Mouse (Mus musculus) spleen, adult 2 months (tissue): ENCODE results near the gene Gins3.

ENCODE experiments used
- CTCF ChIP-seq: fragments of 200-500 bp; IDR thresholded peaks from 2 replicates; pipeline ENCODE4 v1.5.1; 2011; ENCODE audit warnings: mild to moderate bottlenecking, inconsistent platforms; ENCODE audit not compliant: insufficient read depth, insufficient read length, insufficient replicate concordance; ENCODE audit errors: extremely low read depth
- POLR2A ChIP-seq: fragments of 200-500 bp; IDR thresholded peaks from 2 replicates; pipeline ENCODE4 v1.6.1; 2011; ENCODE audit warnings: low read depth, low read length, inconsistent platforms

DNA sequence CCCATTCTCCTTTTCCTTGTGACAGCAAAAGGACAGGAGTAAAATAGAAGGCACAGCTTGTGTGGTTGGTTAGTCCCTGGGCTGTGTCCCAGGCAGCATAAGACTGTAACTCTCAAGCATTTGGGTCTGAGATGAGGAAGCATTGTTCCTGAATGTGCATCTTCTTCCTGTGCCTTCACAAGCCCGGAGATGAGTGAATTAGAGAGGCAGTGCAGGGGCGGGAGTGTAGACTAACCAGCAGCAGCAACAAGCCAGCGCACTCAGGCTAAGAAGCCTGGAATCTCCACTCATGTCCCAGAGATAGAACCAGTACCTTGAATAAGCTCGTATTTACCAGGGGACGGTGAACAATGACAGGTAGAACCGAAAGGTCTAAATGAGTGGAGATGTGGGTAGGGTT is 28.3 kb downstream of the Gins3 start:
- TF ChIP-seq POLR2A (no peak), CTCF (no peak)
